Mouse (Mus musculus): Measurements from ENCODE around the gene Dgcr8.

GRCm38 (mm10) chr16:18218580-18218996 lies 70.5 kb downstream of the Dgcr8 start:
- TF ChIP-seq POLR2A (IDR thresholded peaks at IDR 0.05; ENCODE audit: low read depth, low read length), result no peak
- TF ChIP-seq CTCF (IDR thresholded peaks at IDR 0.05; ENCODE audit: extremely low read depth, insufficient read length, insufficient replicate concordance, low read depth, low read length), result no peak

Measured in small intestine, adult 2 months (tissue).